8 mouse cellular contexts compared by ENCODE assay signal in the genomic region with DNA sequence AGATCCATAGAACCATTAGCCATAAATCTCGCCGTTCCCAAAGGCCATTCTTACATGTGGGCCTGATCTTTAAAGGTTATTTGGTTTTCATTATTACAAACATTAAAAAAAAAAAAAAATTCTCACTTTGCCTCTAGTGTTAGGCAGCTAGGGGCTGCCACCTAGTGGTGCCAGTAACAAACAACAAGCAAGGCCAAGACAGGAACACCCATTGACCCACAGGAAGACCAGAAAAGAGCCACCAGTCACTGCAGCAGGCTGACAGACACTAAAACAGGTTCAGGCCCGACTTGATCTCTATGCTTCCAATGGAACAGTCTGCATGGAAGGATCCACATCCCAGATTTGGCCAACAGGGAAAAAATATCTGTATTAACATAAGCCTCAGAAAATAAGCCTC. TPM values are rescaled to one million over a fixed set of nuclear protein-coding genes. Genes with fewer than 3 reads are reported as not detected.
DNase-seq lines count a peak whose midpoint lies in the region; TF ChIP-seq lines count a peak whose summit lies in the region.

No protein-coding gene starts in this region.

- H3K27ac ChIP-seq in spleen, adult 2 months (ENCODE audit: insufficient read depth, low read length) = no peak overlapping the region

- no peaks in the 10 kb centered on the region for H3K4me1 ChIP-seq in spleen, adult 2 months (ENCODE audit: control insufficient read depth, insufficient read depth, insufficient read length)

- DNase-seq in gastrocnemius, adult 18-20 months (ENCODE audit: low spot score) = peak; percentile 39
- DNase-seq in gastrocnemius, postnatal 25 days = no peak
- DNase-seq in right cerebral cortex, postnatal 10 days (ENCODE audit: low spot score in 2 of 2) = peak; percentile 57 to 72
- no peak for DNase-seq in right cerebral cortex, postnatal 36 days (ENCODE audit: low spot score in 2 of 2)
- peak; percentile 44 for DNase-seq in c-Kit-positive CD71-positive TER-119-positive erythroid progenitor cells, embryonic 14.5 days (ENCODE audit: low spot score)
- peak; percentile 45 to 52 for DNase-seq in heart, postnatal 36 days
- peak; percentile 42 to 44 for DNase-seq in lung, adult 18-20 months
- peak in 1 of 2 experiments; percentile 51 for DNase-seq in spleen, adult 2 months (ENCODE audit: low read depth in 1 of 2, low spot score in 2 of 2)

- intact Hi-C loops in heart, postnatal 36 days (cut with DNase I) = loop anchor here (10.0 kb wide), 1 partner anchor 972 kb away; no protein-coding TSS in a partner anchor

- 47% methylated on average over 3 of the region's 3 CpGs for WGBS in spleen, adult 2 months

- peaks cover 32% of the 10 kb centered on the region for H3K36me3 ChIP-seq in spleen, adult 2 months (ENCODE audit: control insufficient read depth, insufficient read depth, low read length)

- H3K27me3 ChIP-seq in spleen, adult 2 months (ENCODE audit: control insufficient read depth, insufficient read depth, low read length) = no peaks in the 10 kb centered on the region

- H3K4me3 ChIP-seq in spleen, adult 2 months (ENCODE audit: extremely low read depth, insufficient read depth, insufficient read length) = no peak overlapping the region

- TF ChIP-seq POLR2A in spleen, adult 2 months (IDR thresholded peaks at IDR 0.05; ENCODE audit: low read depth, low read length) = no peak

- TF ChIP-seq CTCF in spleen, adult 2 months (IDR thresholded peaks at IDR 0.05; ENCODE audit: extremely low read depth, insufficient read depth, insufficient read length, insufficient replicate concordance) = peak; percentile 57; the same call in 1 of the 2 replicates

RNA-seq across cellular contexts. Expression of gene Suds3, which starts 19.2 kb away (rescaled TPM):
- 10 to 100 TPM; 89.2 to 94.8 TPM for total RNA-seq in gastrocnemius, adult 18-20 months (2021)
- 10 to 100 TPM; 72.6 to 81.8 TPM for total RNA-seq in gastrocnemius, postnatal 25 days (2021)
- 10 to 100 TPM; 89.7 to 97.2 TPM for total RNA-seq in heart, postnatal 36 days (2021)
- 45.1 and 60.7 TPM in 2 replicates for polyA plus RNA-seq in spleen, adult 2 months (2012; rRNA removed)

RNA-seq across cellular contexts. Expression of gene Taok3, which starts 23.2 kb away (rescaled TPM):
- 1 to 10 TPM; 5.0 to 5.4 TPM for total RNA-seq in gastrocnemius, adult 18-20 months (2021)
- 1 to 10 TPM; 4.4 to 5.8 TPM for total RNA-seq in gastrocnemius, postnatal 25 days (2021)
- total RNA-seq in heart, postnatal 36 days (2021) = 1 to 10 TPM; 7.7 to 8.2 TPM
- polyA plus RNA-seq in spleen, adult 2 months (2012; rRNA removed) = 18.4 and 26.6 TPM in 2 replicates

Comparison
In these comparisons a context has a peak if more than half of its experiments do, and no peak if none do; other contexts are left out.
1. DNase-seq: peak in gastrocnemius, adult 18-20 months (single experiment), right cerebral cortex, postnatal 10 days (2 of 2), c-Kit-positive CD71-positive TER-119-positive erythroid progenitor cells, embryonic 14.5 days (single experiment), heart, postnatal 36 days (2 of 2) and lung, adult 18-20 months (2 of 2); none in gastrocnemius, postnatal 25 days (single experiment) and right cerebral cortex, postnatal 36 days (0 of 2).